ENCODE assay signal across 8 mouse cellular contexts in genomic region chr17:35000717-35001451, GRCm38 (mm10). TPM values are rescaled to one million over a fixed set of nuclear protein-coding genes. Genes with fewer than 3 reads are reported as not detected.
DNase-seq lines count a peak whose midpoint lies in the region; ATAC-seq and TF ChIP-seq lines count a peak whose summit lies in the region.

Gene Vars, plus strand, starts transcription at chr17:35000987.

- peak within 1 kb of the TSS; percentile 99 for H3K27ac ChIP-seq in gastrocnemius, adult 2 months
- H3K27ac ChIP-seq in hindbrain, embryonic 16.5 days (ENCODE audit: low read depth, low read length): peak within 1 kb of the TSS; percentile 98

- H3K36me3 ChIP-seq in hindbrain, embryonic 16.5 days (ENCODE audit: control insufficient read depth, insufficient read depth, low read length): peaks cover 13% of the 10 kb centered on the region

- peak within 1 kb of the TSS; percentile 95 for H3K9ac ChIP-seq in hindbrain, embryonic 16.5 days (ENCODE audit: low read depth, low read length)

- no peak for TF ChIP-seq CTCF in gastrocnemius, adult 2 months (IDR thresholded peaks at IDR 0.05)

- peaks cover 18% of the 10 kb centered on the region for H3K4me1 ChIP-seq in hindbrain, embryonic 16.5 days (ENCODE audit: control insufficient read depth, insufficient read depth, low read depth, low read length)

- peak within 1 kb of the TSS; percentile 99 for H3K4me2 ChIP-seq in hindbrain, embryonic 16.5 days (ENCODE audit: low read length)

- H3K27me3 ChIP-seq in hindbrain, embryonic 16.5 days (replicated peaks; ENCODE audit: control insufficient read depth, insufficient read depth, low read length): no peaks in the 10 kb centered on the region

- ATAC-seq in activated CD4-positive, CD25-positive, alpha-beta regulatory T cell, adult 4 months: peak; percentile 59
- ATAC-seq in common myeloid progenitor, adult 5-6 weeks (replicated peaks; ENCODE audit: low read depth, poor library complexity, severe bottlenecking): peak; percentile 59
- ATAC-seq in hindbrain, embryonic 16.5 days: peak; percentile 92

- peak within 1 kb of the TSS; percentile 96 for H3K4me3 ChIP-seq in gastrocnemius, adult 2 months
- peak within 1 kb of the TSS; percentile 89 for H3K4me3 ChIP-seq in hindbrain, embryonic 16.5 days (ENCODE audit: low read length)

- under 1% methylated on average over 71 of the region's 83 CpGs for WGBS in hindbrain, embryonic 16.5 days

- intact Hi-C loops in gastrocnemius, adult 2 months (cut with DNase I): no loop called here

- DNase-seq in gastrocnemius, adult 2 months: peak; percentile 92
- peak; percentile 71 for DNase-seq in left cerebral cortex, adult 11 months (ENCODE audit: low spot score)
- DNase-seq in lung, postnatal 36 days: peak; percentile 86
- DNase-seq in retina, embryonic 14.5 days (ENCODE audit: low spot score): peak; percentile 93
- peak; percentile 86 for DNase-seq in thymus, postnatal 4 days

- no peaks in the 10 kb centered on the region for H3K9me3 ChIP-seq in hindbrain, embryonic 16.5 days (ENCODE audit: control insufficient read depth, low read length)

RNA-seq across cellular contexts. Expression of gene Vars, which starts in this region (rescaled TPM):
- polyA plus RNA-seq in activated CD4-positive, CD25-positive, alpha-beta regulatory T cell, adult 4 months (2017; shearing (Covaris generic)): 10 to 100 TPM; 28.5 to 29.1 TPM
- 174 and 210 TPM in 2 replicates for total RNA-seq in common myeloid progenitor, adult 5-6 weeks (2017)
- total RNA-seq in gastrocnemius, adult 2 months (2021): 10 to 100 TPM; 31.0 to 35.2 TPM
- polyA plus RNA-seq in hindbrain, embryonic 16.5 days (2015; fragmentation: Nextera tagmentation; extraction: Ambion mirVana): 50.7 and 61.7 TPM in 2 replicates

Comparison
In these comparisons a context has a peak if more than half of its experiments do, and no peak if none do; other contexts are left out.
1. Peak in every context shown above with its lines: DNase-seq, ATAC-seq, H3K4me3 ChIP-seq and H3K27ac ChIP-seq.